Mouse (Mus musculus) limb, embryonic 14.5 days (tissue): ENCODE results near the gene Thap2. TPM values are rescaled to one million over a fixed set of nuclear protein-coding genes. Genes with fewer than 3 reads are reported as not detected.

ENCODE experiments used
- ATAC-seq: fragments of 200-750 bp; cut with Nextera tagmentation; 2 replicates; pipeline ENCODE4 v1.8.0; 2017; ENCODE audit warnings: low read depth, moderate number of reproducible peaks, moderate TSS enrichment; ENCODE audit not compliant: low FRiP score
- DNase-seq: peaks from one replicate; pipeline ENCODE4 v3.0.0-alpha.2; 2015; ENCODE audit warnings: low spot score
- H3K27ac ChIP-seq: fragments of 300-500 bp; sonication (generic); replicated peaks from 2 replicates; pipeline ENCODE4 v1.5.1; 2014; ENCODE audit warnings: low read depth, mild to moderate bottlenecking, low read length, moderate library complexity, mixed read lengths
- H3K27me3 ChIP-seq: fragments of 300-500 bp; sonication (generic); 2 replicates; pipeline ENCODE4 v1.6.1; 2014; ENCODE audit warnings: low read length, mixed read lengths; ENCODE audit not compliant: control insufficient read depth, insufficient read depth
- H3K36me3 ChIP-seq: fragments of 300-500 bp; sonication (generic); 2 replicates; pipeline ENCODE4 v1.6.1; 2014; ENCODE audit warnings: mild to moderate bottlenecking, low read length, moderate library complexity, mixed read lengths; ENCODE audit not compliant: control insufficient read depth, insufficient read depth
- H3K4me1 ChIP-seq: fragments of 300-500 bp; sonication (generic); 2 replicates; pipeline ENCODE4 v1.6.1; 2014; ENCODE audit warnings: antibody characterized with exemption, low read length, mixed read lengths; ENCODE audit not compliant: control insufficient read depth, insufficient read depth
- H3K4me2 ChIP-seq: fragments of 300-500 bp; sonication (generic); replicated peaks from 2 replicates; pipeline ENCODE4 v1.6.1; 2014; ENCODE audit warnings: low read depth, mild to moderate bottlenecking, low read length, moderate library complexity; ENCODE audit not compliant: severe bottlenecking
- H3K4me3 ChIP-seq: fragments of 300-500 bp; sonication (generic); replicated peaks from 2 replicates; pipeline ENCODE4 v1.5.1; 2014; ENCODE audit warnings: low read length
- H3K9ac ChIP-seq: fragments of 300-500 bp; sonication (generic); 2 replicates; pipeline ENCODE4 v1.6.1; 2014; ENCODE audit warnings: mild to moderate bottlenecking, low read depth, low read length, moderate library complexity; ENCODE audit not compliant: severe bottlenecking
- H3K9me3 ChIP-seq: fragments of 300-500 bp; sonication (generic); 2 replicates; pipeline ENCODE4 v1.6.1; 2016; ENCODE audit warnings: low read length; ENCODE audit not compliant: control insufficient read depth
- POLR2A ChIP-seq: fragments of 200-500 bp; IDR thresholded peaks from 2 replicates; pipeline ENCODE4 v1.8.0; 2012; ENCODE audit warnings: inconsistent platforms, mild to moderate bottlenecking, moderate library complexity, borderline replicate concordance; ENCODE audit not compliant: insufficient read depth, insufficient read length; ENCODE audit errors: extremely low read depth
- WGBS: fragments of 180-500 bp; shearing (Covaris S2); extraction: QIAGEN DNeasy Blood & Tissue Kit; methylation state at CpG from one replicate; pipeline ENCODE4 v1.1.7; 2014; 5-methylcytosine and 5-hydroxymethylcytosine counted together
- polyA plus RNA-seq, 2 experiments: library from polyadenylated mRNA; depleted of rRNA in 1 of 2; stranded (reverse) in 1 of 2; unstranded in 1 of 2; fragments of >200 nt; fragmentation: Nextera tagmentation in 1 of 2; extraction: Ambion mirVana in 1 of 2; gene quantifications; 2 replicates each; pipeline versions ENCODE4 v1.2.1 to v1.2.3; 2012 to 2014

Thap2 gene
- polyA plus RNA-seq, 2 experiments, result 12.9 to 17.1 TPM

GRCm38 (mm10) chr10:115346444-115346843 is 37.8 kb downstream of the Thap2 start:
- Histone ChIP-seq H3K4me1 (no peaks in the 10 kb centered on the region), H3K36me3 (peaks cover 24% of the 10 kb centered on the region), H3K4me3 (no peak overlapping the region), H3K9ac (no peak overlapping the region), H3K4me2 (no peak overlapping the region), H3K27me3 (no peaks in the 10 kb centered on the region), H3K9me3 (no peaks in the 10 kb centered on the region), H3K27ac (no peak overlapping the region)
- ATAC-seq (no peak), DNase-seq (no peak)
- no peak for TF ChIP-seq POLR2A

- Histone ChIP-seq H3K36me3 (peaks cover 26% of the 10 kb centered on the region), H3K4me1 (no peaks in the 10 kb centered on the region), H3K9ac (no peak overlapping the region), H3K4me2 (no peak overlapping the region), H3K9me3 (no peaks in the 10 kb centered on the region), H3K27ac (no peak overlapping the region), H3K27me3 (no peaks in the 10 kb centered on the region), H3K4me3 (no peak overlapping the region)
- DNase-seq (no peak), ATAC-seq (no peak)
- WGBS, result 83% methylated on average over 4 of the region's 4 CpGs
- TF ChIP-seq POLR2A, result no peak
Measured at GRCm38 (mm10) chr10:115342771-115343425, 41.3 kb downstream of the Thap2 start.

GRCm38 (mm10) chr10:115339820-115340328 is 44.4 kb downstream of the Thap2 start:
- no peak overlapping the region for H3K27ac ChIP-seq
- no peak overlapping the region for H3K4me3 ChIP-seq
- no peaks in the 10 kb centered on the region for H3K4me1 ChIP-seq
- no peak for TF ChIP-seq POLR2A
- H3K27me3 ChIP-seq, result no peaks in the 10 kb centered on the region
- no peak overlapping the region for H3K4me2 ChIP-seq
- DNase-seq (no peak), ATAC-seq (no peak)
- 94% methylated on average over 7 of the region's 7 CpGs for WGBS
- no peak overlapping the region for H3K9ac ChIP-seq
- peaks cover 22% of the 10 kb centered on the region for H3K36me3 ChIP-seq
- no peaks in the 10 kb centered on the region for H3K9me3 ChIP-seq

- no peaks in the 10 kb centered on the region for H3K27me3 ChIP-seq
- H3K9me3 ChIP-seq, result no peaks in the 10 kb centered on the region
- peaks cover 6% of the 10 kb centered on the region; the same call in 1 of the 2 replicates for H3K36me3 ChIP-seq
- H3K4me3 ChIP-seq, result no peak overlapping the region
- TF ChIP-seq POLR2A, result no peak
- H3K4me1 ChIP-seq, result no peaks in the 10 kb centered on the region
- no peak overlapping the region for H3K9ac ChIP-seq
- 81% methylated on average over 4 of the region's 4 CpGs for WGBS
- DNase-seq (no peak), ATAC-seq (no peak)
- no peak overlapping the region for H3K27ac ChIP-seq
- H3K4me2 ChIP-seq, result no peak overlapping the region
Measured at GRCm38 (mm10) chr10:115336901-115337300, 47.3 kb downstream of the Thap2 start.

GRCm38 (mm10) chr10:115333528-115333927 is 50.7 kb downstream of the Thap2 start:
- no peaks in the 10 kb centered on the region for H3K27me3 ChIP-seq
- H3K27ac ChIP-seq, result no peak overlapping the region
- no peak for DNase-seq
- H3K9ac ChIP-seq, result no peak overlapping the region
- no peak overlapping the region for H3K4me3 ChIP-seq
- no peak for TF ChIP-seq POLR2A
- H3K4me1 ChIP-seq, result no peaks in the 10 kb centered on the region
- 82% methylated on average over 9 of the region's 9 CpGs for WGBS
- no peak for ATAC-seq
- no peaks in the 10 kb centered on the region; the same call in 1 of the 2 replicates for H3K36me3 ChIP-seq
- no peaks in the 10 kb centered on the region for H3K9me3 ChIP-seq
- H3K4me2 ChIP-seq, result no peak overlapping the region
